Mouse (Mus musculus): Measurements from ENCODE around the gene Osgin1. TPM values are rescaled to one million over a fixed set of nuclear protein-coding genes. Genes with fewer than 3 reads are reported as not detected.

Osgin1 gene
- 0.23 TPM in 1 of 2 replicates, not detected in the other for polyA plus RNA-seq (2014; fragmentation: Nextera tagmentation; extraction: Ambion mirVana)

DNA sequence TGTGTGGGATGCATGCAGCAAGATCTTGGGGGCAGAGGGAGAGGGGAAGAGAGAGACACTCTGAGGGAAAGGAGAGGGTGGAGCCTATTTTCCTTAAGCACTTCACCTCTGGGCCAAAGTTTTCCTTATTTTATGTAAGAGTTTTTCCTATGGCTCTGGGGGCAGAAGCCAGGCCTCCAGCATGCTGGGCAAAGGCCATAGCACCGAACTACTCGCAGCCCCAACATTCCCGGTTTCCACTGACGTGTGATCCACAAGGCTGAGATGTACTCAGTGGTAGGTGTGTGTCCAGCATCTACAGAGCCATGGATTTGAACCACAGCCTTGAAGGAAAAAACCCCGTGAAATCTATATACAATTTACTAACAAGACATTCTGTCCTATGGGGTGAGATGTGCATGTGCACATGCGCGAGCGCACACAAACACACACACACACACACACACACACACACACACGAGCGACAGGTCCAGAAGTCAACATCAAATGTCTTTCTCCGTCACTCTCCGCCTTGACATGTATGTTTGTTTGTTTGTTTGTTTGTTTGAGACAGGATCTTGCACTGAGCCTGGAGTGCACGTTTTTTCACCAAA is at the start of gene Osgin1:
Gene Osgin1 (plus strand): TSS at position 543 of the 593 bp plus-strand sequence.
- Histone ChIP-seq H3K36me3 (ENCODE audit: control insufficient read depth, insufficient read depth, low read length) (no peaks in the 10 kb centered on the region), H3K9me3 (ENCODE audit: control insufficient read depth, low read length) (no peaks in the 10 kb centered on the region), H3K4me3 (ENCODE audit: low read depth, low read length) (no peak within 1 kb of the TSS), H3K9ac (ENCODE audit: low read depth, low read length) (no peak within 1 kb of the TSS), H3K27me3 (ENCODE audit: control insufficient read depth, insufficient read depth, low read length) (no peaks in the 10 kb centered on the region), H3K4me1 (replicated peaks; ENCODE audit: control insufficient read depth, insufficient read depth, low read length) (no peaks in the 10 kb centered on the region), H3K27ac (ENCODE audit: low read depth, low read length) (no peak within 1 kb of the TSS), H3K4me2 (replicated peaks; ENCODE audit: low read depth, low read length) (no peak within 1 kb of the TSS)
- 87% methylated on average over 13 of the region's 13 CpGs for WGBS
- ATAC-seq (ENCODE audit: low FRiP score): no peak
- no peak for DNase-seq (ENCODE audit: low spot score)

DNA sequence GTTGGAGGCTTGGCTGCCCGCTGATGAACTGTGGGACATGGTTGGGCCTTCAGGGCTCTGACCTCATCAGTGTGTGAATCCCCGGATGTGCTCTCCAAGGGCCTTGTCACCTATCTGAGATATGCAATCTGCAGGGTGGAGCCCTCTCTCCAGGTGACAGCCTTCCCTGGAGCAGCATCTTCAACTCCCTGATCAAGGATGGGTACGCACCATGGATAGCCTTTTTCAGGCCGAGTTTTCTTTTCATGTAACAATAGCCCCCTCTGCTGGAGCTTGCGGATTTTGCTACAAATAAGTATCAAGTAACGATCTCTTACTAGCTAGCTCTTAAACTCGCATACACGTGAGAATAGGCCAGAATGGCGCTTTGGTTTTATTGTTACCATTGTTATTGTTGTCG is 49.4 kb upstream of the Osgin1 start:
- Histone ChIP-seq H3K27ac (ENCODE audit: low read depth, low read length) (no peak overlapping the region), H3K27me3 (ENCODE audit: control insufficient read depth, insufficient read depth, low read length) (no peaks in the 10 kb centered on the region), H3K4me3 (ENCODE audit: low read depth, low read length) (no peak overlapping the region), H3K9me3 (ENCODE audit: control insufficient read depth, low read length) (no peaks in the 10 kb centered on the region), H3K4me2 (replicated peaks; ENCODE audit: low read depth, low read length) (no peak overlapping the region), H3K9ac (ENCODE audit: low read depth, low read length) (no peak overlapping the region), H3K4me1 (replicated peaks; ENCODE audit: control insufficient read depth, insufficient read depth, low read length) (no peaks in the 10 kb centered on the region), H3K36me3 (ENCODE audit: control insufficient read depth, insufficient read depth, low read length) (no peaks in the 10 kb centered on the region)
- DNase-seq (ENCODE audit: low spot score) (peak; percentile 84), ATAC-seq (ENCODE audit: low FRiP score) (no peak)
- WGBS: 23% methylated on average over 10 of the region's 10 CpGs

DNA sequence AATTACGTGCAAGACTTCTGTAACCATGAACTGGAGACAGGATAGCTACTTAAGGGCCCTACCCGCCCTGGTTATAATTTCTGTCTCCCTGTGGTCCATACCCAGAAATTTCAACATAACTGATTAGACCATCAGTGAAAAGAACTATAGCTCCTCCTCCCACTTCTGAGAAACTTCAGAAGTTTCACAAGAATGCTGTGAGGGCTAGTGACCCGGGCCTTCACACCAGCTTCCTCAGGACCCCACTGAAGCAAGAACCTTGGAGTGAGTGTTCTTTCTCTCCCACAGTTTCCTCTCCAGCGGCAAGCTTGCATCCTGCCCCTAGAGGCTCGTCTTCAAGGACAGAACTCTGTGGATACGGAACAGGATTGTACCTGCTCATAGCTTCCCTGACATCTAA is 48.1 kb upstream of the Osgin1 start:
- H3K36me3 ChIP-seq (ENCODE audit: control insufficient read depth, insufficient read depth, low read length): no peaks in the 10 kb centered on the region
- no peaks in the 10 kb centered on the region for H3K4me1 ChIP-seq (replicated peaks; ENCODE audit: control insufficient read depth, insufficient read depth, low read length)
- DNase-seq (ENCODE audit: low spot score) (no peak), ATAC-seq (ENCODE audit: low FRiP score) (no peak)
- H3K9ac ChIP-seq (ENCODE audit: low read depth, low read length): no peak overlapping the region
- H3K27me3 ChIP-seq (ENCODE audit: control insufficient read depth, insufficient read depth, low read length): no peaks in the 10 kb centered on the region
- H3K4me2 ChIP-seq (replicated peaks; ENCODE audit: low read depth, low read length): no peak overlapping the region
- WGBS: 76% methylated on average over 6 of the region's 6 CpGs
- no peak overlapping the region for H3K4me3 ChIP-seq (ENCODE audit: low read depth, low read length)
- H3K9me3 ChIP-seq (ENCODE audit: control insufficient read depth, low read length): no peaks in the 10 kb centered on the region
- no peak overlapping the region for H3K27ac ChIP-seq (ENCODE audit: low read depth, low read length)

DNA sequence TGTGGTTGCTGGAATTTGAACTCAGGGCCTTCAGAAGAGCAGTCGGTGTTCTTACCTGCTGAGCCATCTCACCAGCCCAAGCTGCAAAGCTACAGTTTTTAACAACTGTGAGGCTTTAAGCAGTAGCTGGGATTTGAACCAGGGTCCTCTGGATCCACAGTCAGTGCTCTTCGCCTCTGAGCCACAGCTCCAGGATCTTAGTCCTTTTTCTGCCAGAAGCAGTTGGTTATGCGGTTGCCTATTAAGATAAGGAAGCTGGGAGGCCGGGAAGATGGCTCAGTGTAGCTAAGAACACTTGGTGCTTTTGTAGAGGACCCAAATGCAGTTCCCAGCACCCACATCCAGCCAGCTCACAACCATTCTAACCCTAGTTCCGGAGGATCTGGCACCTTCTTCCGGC is 46.9 kb upstream of the Osgin1 start:
- no peaks in the 10 kb centered on the region for H3K36me3 ChIP-seq (ENCODE audit: control insufficient read depth, insufficient read depth, low read length)
- H3K9me3 ChIP-seq (ENCODE audit: control insufficient read depth, low read length): no peaks in the 10 kb centered on the region
- no peak overlapping the region for H3K4me3 ChIP-seq (ENCODE audit: low read depth, low read length)
- ATAC-seq (ENCODE audit: low FRiP score) (no peak), DNase-seq (ENCODE audit: low spot score) (no peak)
- no peak overlapping the region for H3K9ac ChIP-seq (ENCODE audit: low read depth, low read length)
- H3K4me2 ChIP-seq (replicated peaks; ENCODE audit: low read depth, low read length): no peak overlapping the region
- H3K27me3 ChIP-seq (ENCODE audit: control insufficient read depth, insufficient read depth, low read length): no peaks in the 10 kb centered on the region
- 80% methylated on average over 6 of the region's 6 CpGs for WGBS
- no peak overlapping the region for H3K27ac ChIP-seq (ENCODE audit: low read depth, low read length)
- H3K4me1 ChIP-seq (replicated peaks; ENCODE audit: control insufficient read depth, insufficient read depth, low read length): no peaks in the 10 kb centered on the region

DNA sequence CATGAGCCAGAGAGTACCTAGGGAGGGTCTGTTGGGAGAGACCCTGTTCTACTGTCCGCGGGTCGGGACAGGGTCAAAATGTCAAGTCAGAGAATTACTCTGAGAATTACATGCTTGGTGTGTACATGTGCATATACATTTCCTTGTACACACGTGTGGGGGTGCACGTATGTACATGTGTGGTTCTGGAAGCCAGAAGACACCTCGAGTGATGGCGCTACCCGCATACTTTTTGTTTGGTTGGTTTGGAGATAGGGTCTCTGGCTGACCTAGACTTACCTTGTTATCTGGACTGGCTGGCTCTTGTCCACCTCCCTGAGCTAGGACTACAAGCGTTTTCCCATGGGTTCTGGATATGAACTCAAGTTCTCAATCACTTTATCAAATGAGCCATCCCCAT is 39.8 kb upstream of the Osgin1 start:
- DNase-seq (ENCODE audit: low spot score) (no peak), ATAC-seq (ENCODE audit: low FRiP score) (peak; percentile 14; the same call in 1 of the 2 replicates)
- Histone ChIP-seq H3K9me3 (ENCODE audit: control insufficient read depth, low read length) (no peaks in the 10 kb centered on the region), H3K9ac (ENCODE audit: low read depth, low read length) (peak overlapping the region; percentile 84), H3K36me3 (ENCODE audit: control insufficient read depth, insufficient read depth, low read length) (no peaks in the 10 kb centered on the region), H3K4me3 (ENCODE audit: low read depth, low read length) (peak overlapping the region; percentile 74), H3K4me1 (replicated peaks; ENCODE audit: control insufficient read depth, insufficient read depth, low read length) (peaks cover 5% of the 10 kb centered on the region), H3K27ac (ENCODE audit: low read depth, low read length) (0 out of 2 replicates have a peak overlapping the region, but pooled peaks have one; percentile 7), H3K4me2 (replicated peaks; ENCODE audit: low read depth, low read length) (peak overlapping the region; percentile 99), H3K27me3 (ENCODE audit: control insufficient read depth, insufficient read depth, low read length) (no peaks in the 10 kb centered on the region)
- 82% methylated on average over 9 of the region's 9 CpGs for WGBS

DNA sequence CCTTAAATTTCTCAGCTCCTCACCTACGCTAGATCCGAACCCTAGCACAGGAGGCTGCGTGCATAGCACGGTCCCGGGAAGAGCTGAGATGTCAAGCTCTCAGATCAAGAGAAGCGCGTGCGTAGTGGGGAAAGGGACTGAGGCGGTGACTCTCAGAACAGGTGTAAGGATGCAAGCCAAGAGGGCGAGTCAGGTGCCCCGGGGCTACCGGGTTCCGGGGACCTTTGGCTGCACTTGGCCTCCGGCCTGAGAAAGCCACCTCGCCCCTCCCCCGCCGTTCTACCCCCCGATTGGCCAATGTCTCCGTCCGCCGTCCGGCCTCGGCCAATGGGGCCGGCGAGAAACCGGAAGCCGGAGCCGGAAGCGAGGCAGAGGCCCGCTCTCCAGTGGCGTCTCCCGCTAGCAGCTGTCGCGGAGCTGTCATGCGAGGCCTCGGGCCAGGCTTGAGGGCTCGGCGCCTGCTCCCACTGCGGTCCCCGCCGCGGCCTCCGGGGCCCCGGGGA is 39.3 kb upstream of the Osgin1 start, which contains the start of gene Mlycd:
Gene Mlycd (plus strand): TSS at position 355 of the 503 bp plus-strand sequence.
- 4% methylated on average over 40 of the region's 44 CpGs for WGBS
- ATAC-seq (ENCODE audit: low FRiP score): peak; percentile 94

DNA sequence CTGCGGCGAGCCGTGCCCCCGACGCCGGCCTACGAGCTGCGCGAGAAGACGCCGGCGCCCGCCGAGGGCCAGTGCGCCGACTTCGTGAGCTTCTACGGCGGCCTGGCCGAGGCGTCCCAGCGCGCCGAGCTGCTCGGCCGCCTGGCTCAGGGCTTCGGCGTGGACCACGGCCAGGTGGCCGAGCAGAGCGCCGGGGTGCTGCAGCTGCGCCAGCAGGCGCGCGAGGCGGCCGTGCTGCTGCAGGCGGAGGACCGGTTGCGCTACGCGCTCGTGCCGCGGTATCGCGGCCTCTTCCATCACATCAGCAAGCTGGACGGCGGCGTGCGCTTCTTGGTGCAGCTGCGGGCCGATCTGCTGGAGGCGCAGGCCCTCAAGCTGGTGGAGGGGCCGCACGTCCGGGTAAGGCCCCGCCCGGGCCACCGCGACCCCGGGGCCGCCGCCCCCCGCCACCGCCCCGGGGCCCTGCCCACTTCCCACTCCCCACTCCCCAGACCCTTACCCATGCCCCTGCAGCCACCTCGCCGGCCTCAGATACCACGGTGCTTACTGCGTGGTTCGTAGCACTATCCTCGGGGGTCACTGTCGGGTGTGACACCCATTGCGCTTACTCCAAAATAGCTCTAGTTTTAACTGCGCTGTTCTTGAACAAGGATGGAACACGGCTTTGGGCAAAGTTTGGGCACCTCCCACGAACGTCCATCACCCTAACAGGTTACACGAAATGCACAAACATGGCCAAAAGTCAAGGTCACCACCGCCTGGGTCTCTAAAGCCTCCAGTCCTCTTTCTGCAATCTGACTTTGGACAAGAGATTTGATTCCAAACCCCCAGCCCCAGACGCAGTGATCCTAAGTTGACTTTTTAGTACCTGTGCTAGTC is 38.6 kb upstream of the Osgin1 start:
- H3K27me3 ChIP-seq (ENCODE audit: control insufficient read depth, insufficient read depth, low read length): no peaks in the 10 kb centered on the region
- peak; percentile 62 for ATAC-seq (ENCODE audit: low FRiP score)
- H3K4me1 ChIP-seq (replicated peaks; ENCODE audit: control insufficient read depth, insufficient read depth, low read length): peaks cover 5% of the 10 kb centered on the region
- peak overlapping the region; percentile 99 for H3K4me2 ChIP-seq (replicated peaks; ENCODE audit: low read depth, low read length)
- 7% methylated on average over 68 of the region's 83 CpGs for WGBS
- no peak for DNase-seq (ENCODE audit: low spot score)
- H3K4me3 ChIP-seq (ENCODE audit: low read depth, low read length): peak overlapping the region; percentile 74
- peak overlapping the region; percentile 80 for H3K27ac ChIP-seq (ENCODE audit: low read depth, low read length)
- H3K36me3 ChIP-seq (ENCODE audit: control insufficient read depth, insufficient read depth, low read length): no peaks in the 10 kb centered on the region
- H3K9me3 ChIP-seq (ENCODE audit: control insufficient read depth, low read length): no peaks in the 10 kb centered on the region
- H3K9ac ChIP-seq (ENCODE audit: low read depth, low read length): peak overlapping the region; percentile 84

More for the DNA sequence above, 39.3 kb upstream of the Osgin1 start, which contains the start of gene Mlycd:
- peaks cover 5% of the 10 kb centered on the region for H3K4me1 ChIP-seq (replicated peaks; ENCODE audit: control insufficient read depth, insufficient read depth, low read length)
- H3K27me3 ChIP-seq (ENCODE audit: control insufficient read depth, insufficient read depth, low read length): no peaks in the 10 kb centered on the region
- H3K36me3 ChIP-seq (ENCODE audit: control insufficient read depth, insufficient read depth, low read length): no peaks in the 10 kb centered on the region
- peak within 1 kb of the TSS; percentile 99 for H3K4me2 ChIP-seq (replicated peaks; ENCODE audit: low read depth, low read length)
- H3K9ac ChIP-seq (ENCODE audit: low read depth, low read length): peak within 1 kb of the TSS; percentile 84
- H3K9me3 ChIP-seq (ENCODE audit: control insufficient read depth, low read length): no peaks in the 10 kb centered on the region
- H3K27ac ChIP-seq (ENCODE audit: low read depth, low read length): peak within 1 kb of the TSS; percentile 80
- DNase-seq (ENCODE audit: low spot score): peak; percentile 91
- H3K4me3 ChIP-seq (ENCODE audit: low read depth, low read length): peak within 1 kb of the TSS; percentile 74

DNA sequence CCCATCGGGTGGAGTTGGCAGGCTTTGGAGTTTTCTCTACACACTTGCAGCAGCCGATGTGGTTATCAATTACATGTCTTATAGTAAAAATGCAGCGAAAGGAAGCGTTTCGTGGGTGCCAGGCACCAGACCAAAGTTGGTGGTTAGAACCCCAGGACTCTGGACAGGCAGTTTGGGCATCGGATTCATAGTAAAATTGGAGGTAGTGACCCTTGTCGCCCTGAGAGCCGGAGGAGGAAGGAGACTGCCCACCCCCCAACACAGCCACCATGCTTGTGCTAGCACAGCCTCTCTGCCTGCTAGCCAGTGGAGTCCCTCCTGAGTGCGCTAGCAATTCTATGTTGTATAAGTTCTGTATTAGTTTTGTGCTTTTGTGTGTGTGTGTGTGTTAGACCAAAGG is 35.4 kb upstream of the Osgin1 start:
- no peak overlapping the region for H3K9ac ChIP-seq (ENCODE audit: low read depth, low read length)
- no peak overlapping the region for H3K4me2 ChIP-seq (replicated peaks; ENCODE audit: low read depth, low read length)
- DNase-seq (ENCODE audit: low spot score) (no peak), ATAC-seq (ENCODE audit: low FRiP score) (no peak)
- WGBS: 76% methylated on average over 9 of the region's 9 CpGs
- no peaks in the 10 kb centered on the region for H3K9me3 ChIP-seq (ENCODE audit: control insufficient read depth, low read length)
- no peak overlapping the region for H3K4me3 ChIP-seq (ENCODE audit: low read depth, low read length)
- H3K27me3 ChIP-seq (ENCODE audit: control insufficient read depth, insufficient read depth, low read length): no peaks in the 10 kb centered on the region
- H3K4me1 ChIP-seq (replicated peaks; ENCODE audit: control insufficient read depth, insufficient read depth, low read length): peaks cover 5% of the 10 kb centered on the region
- no peaks in the 10 kb centered on the region for H3K36me3 ChIP-seq (ENCODE audit: control insufficient read depth, insufficient read depth, low read length)
- no peak overlapping the region for H3K27ac ChIP-seq (ENCODE audit: low read depth, low read length)

Measured in hindbrain, embryonic 11.5 days (tissue).